In genomic region chr8:122746439-122746838, GRCm38 (mm10) we compare ENCODE assay signal across 14 mouse cellular contexts. TPM values are rescaled to one million over a fixed set of nuclear protein-coding genes. Genes with fewer than 3 reads are reported as not detected.
DNase-seq lines count a peak whose midpoint lies in the region; ATAC-seq and TF ChIP-seq lines count a peak whose summit lies in the region.
"Had no signal": no experiment of that assay in that cellular context is flagged by ENCODE, and none has a peak within 500 bp of the region (broad histone marks: within the 10 kb centered on the region; RNA-seq: fewer than 3 reads in every experiment).

No protein-coding gene starts in this region.

- no peak overlapping the region for H3K4me3 ChIP-seq in left cerebral cortex, adult 2 months
- no peak overlapping the region for H3K4me3 ChIP-seq in hindbrain, embryonic 11.5 days (ENCODE audit: low read depth, low read length)
- no peak overlapping the region for H3K4me3 ChIP-seq in midbrain, embryonic 10.5 days
- H3K4me3 ChIP-seq in olfactory bulb, adult 2 months (ENCODE audit: insufficient read depth, low read depth, low read length), result no peak overlapping the region

- peak overlapping the region; percentile 3; the same call in 1 of the 2 replicates for H3K4me2 ChIP-seq in hindbrain, embryonic 11.5 days (replicated peaks; ENCODE audit: low read depth, low read length)

- H3K27ac ChIP-seq in left cerebral cortex, adult 2 months, result peak overlapping the region; percentile 24
- H3K27ac ChIP-seq in hindbrain, embryonic 11.5 days (ENCODE audit: low read depth, low read length), result peak overlapping the region; percentile 88
- peak overlapping the region; percentile 78; the same call in 1 of the 2 replicates for H3K27ac ChIP-seq in midbrain, embryonic 10.5 days (replicated peaks)
- H3K27ac ChIP-seq in olfactory bulb, adult 2 months (ENCODE audit: insufficient read depth, low read depth, low read length), result peak overlapping the region; percentile 95

- DNase-seq in left cerebral cortex, adult 2 months (ENCODE audit: extremely low spot score in 1 of 2, low spot score in 2 of 2), result no peak
- DNase-seq in left cerebral cortex, postnatal 36 days (ENCODE audit: low spot score in 2 of 2), result no peak
- DNase-seq in hindbrain, embryonic 11.5 days (ENCODE audit: low spot score), result peak; percentile 27
- no peak for DNase-seq in midbrain, embryonic 10.5 days (ENCODE audit: low spot score)
- DNase-seq in adrenal gland, adult 18-20 months (ENCODE audit: low spot score in 2 of 2), result no peak
- DNase-seq in thymus, postnatal 4 days, result no peak
- DNase-seq: cerebellum, adult 11-12 months; gastrocnemius, postnatal 10 days; liver had no signal

- WGBS in hindbrain, embryonic 11.5 days, result 38% methylated on average over 7 of the region's 7 CpGs
- 61% methylated on average over 7 of the region's 7 CpGs for WGBS in midbrain, embryonic 10.5 days
- WGBS in olfactory bulb, adult 2 months, result 29% methylated on average over 7 of the region's 7 CpGs

- no peaks in the 10 kb centered on the region for H3K36me3 ChIP-seq in hindbrain, embryonic 11.5 days (ENCODE audit: control insufficient read depth, insufficient read depth, low read length)
- H3K36me3 ChIP-seq in midbrain, embryonic 10.5 days, result no peaks in the 10 kb centered on the region
- H3K36me3 ChIP-seq: G1E had no signal

- no peak for TF ChIP-seq CTCF in left cerebral cortex, adult 2 months (IDR thresholded peaks at IDR 0.05)
- no peak for TF ChIP-seq CTCF in olfactory bulb, adult 2 months (IDR thresholded peaks at IDR 0.05; ENCODE audit: insufficient read depth, low read depth, low read length)

- no peak for TF ChIP-seq POLR2A in olfactory bulb, adult 2 months (IDR thresholded peaks at IDR 0.05; ENCODE audit: insufficient read depth, low read depth, low read length)

- peaks cover 20% of the 10 kb centered on the region for H3K4me1 ChIP-seq in hindbrain, embryonic 11.5 days (replicated peaks; ENCODE audit: control insufficient read depth, insufficient read depth, low read length)
- peaks cover 54% of the 10 kb centered on the region for H3K4me1 ChIP-seq in midbrain, embryonic 10.5 days
- peaks cover 76% of the 10 kb centered on the region for H3K4me1 ChIP-seq in olfactory bulb, adult 2 months (ENCODE audit: control insufficient read depth, insufficient read depth, low read length)

- no peaks in the 10 kb centered on the region for H3K9me3 ChIP-seq in hindbrain, embryonic 11.5 days (ENCODE audit: control insufficient read depth, low read length)
- no peaks in the 10 kb centered on the region for H3K9me3 ChIP-seq in midbrain, embryonic 10.5 days (replicated peaks)
- H3K9me3 ChIP-seq: G1E had no signal

- intact Hi-C loops in left cerebral cortex, adult 2 months (cut with DNase I), result loop anchor here (2.0 kb wide), 1 partner anchor 104 kb away; no protein-coding TSS in a partner anchor
- intact Hi-C loops in left cerebral cortex, postnatal 36 days (cut with DNase I), result no loop called here

- no peaks in the 10 kb centered on the region for H3K27me3 ChIP-seq in hindbrain, embryonic 11.5 days (ENCODE audit: control insufficient read depth, insufficient read depth, low read length)
- H3K27me3 ChIP-seq in midbrain, embryonic 10.5 days (ENCODE audit: low read depth, poor library complexity, severe bottlenecking), result peaks cover 53% of the 10 kb centered on the region

- no peak for ATAC-seq in hindbrain, embryonic 11.5 days (ENCODE audit: low FRiP score)
- ATAC-seq in cerebellum, adult (ENCODE audit: insufficient number of reproducible peaks, low FRiP score, low TSS enrichment), result no peak
- ATAC-seq: intestine, postnatal 0 days; lung, postnatal 0 days had no signal

- no peak overlapping the region for H3K9ac ChIP-seq in hindbrain, embryonic 11.5 days (ENCODE audit: low read depth, low read length)

RNA-seq across cellular contexts. Expression of gene Acsf3, which starts 28.8 kb away (rescaled TPM):
- 10 to 100 TPM; 22.8 to 23.3 TPM for total RNA-seq in left cerebral cortex, adult 2 months (2021)
- 10 to 100 TPM; 20.5 to 23.9 TPM for total RNA-seq in left cerebral cortex, postnatal 36 days (2021)
- polyA plus RNA-seq in hindbrain, embryonic 11.5 days (2014; fragmentation: Nextera tagmentation; extraction: Ambion mirVana), result 11.5 and 15.4 TPM in 2 replicates
- 17.8 and 18.6 TPM in 2 replicates for polyA plus RNA-seq in midbrain, embryonic 10.5 days (2016; fragmentation: Nextera tagmentation; extraction: Ambion mirVana)
- not detected in 2 replicates for polyA plus RNA-seq in olfactory bulb, adult 2 months (2012; ENCODE audit: insufficient read depth, insufficient read length, low replicate concordance, missing spikeins)
- total RNA-seq in adrenal gland, adult 18-20 months (2021), result 10 to 100 TPM; 42.0 to 76.0 TPM

RNA-seq across cellular contexts. Expression of gene Cbfa2t3, which starts 47.5 kb away (rescaled TPM):
- total RNA-seq in left cerebral cortex, adult 2 months (2021), result 10 to 100 TPM; 32.8 to 48.8 TPM
- total RNA-seq in left cerebral cortex, postnatal 36 days (2021), result 10 to 100 TPM; 26.2 to 37.5 TPM
- polyA plus RNA-seq in hindbrain, embryonic 11.5 days (2014; fragmentation: Nextera tagmentation; extraction: Ambion mirVana), result 7.3 and 8.9 TPM in 2 replicates
- 1.9 and 3.4 TPM in 2 replicates for polyA plus RNA-seq in midbrain, embryonic 10.5 days (2016; fragmentation: Nextera tagmentation; extraction: Ambion mirVana)
- polyA plus RNA-seq in olfactory bulb, adult 2 months (2012; ENCODE audit: insufficient read depth, insufficient read length, low replicate concordance, missing spikeins), result not detected in 2 replicates
- total RNA-seq in adrenal gland, adult 18-20 months (2021), result 10 to 100 TPM; 10.5 to 28.9 TPM

Comparison
In these comparisons a context has a peak if more than half of its experiments do, and no peak if none do; other contexts are left out.
1. H3K27ac ChIP-seq: peak in every context shown above with its lines; median percentile 95 in olfactory bulb, adult 2 months; 88 in hindbrain, embryonic 11.5 days; 78 in midbrain, embryonic 10.5 days; 24 in left cerebral cortex, adult 2 months.